Mouse (Mus musculus) embryonic fibroblast, embryonic 13.5 days (primary cell): ENCODE measurements at regions not wholly inside any gene's neighbourhood (a gene's known extent, or its start where the extent isn't known, plus 50 kb on each side); places are given as distances from the start of the nearest gene placed in this dataset.

ENCODE experiments used
- CTCF ChIP-seq: IDR thresholded peaks from 2 replicates; pipeline ENCODE4 v1.5.1; 2011; ENCODE audit warnings: mild to moderate bottlenecking, control low read depth, low read length, moderate library complexity, borderline replicate concordance; ENCODE audit not compliant: insufficient read depth
- POLR2A ChIP-seq: IDR thresholded peaks from 2 replicates; pipeline ENCODE4 v1.6.1; 2011; ENCODE audit warnings: low read depth, mild to moderate bottlenecking, control low read depth, low read length, moderate library complexity

DNA sequence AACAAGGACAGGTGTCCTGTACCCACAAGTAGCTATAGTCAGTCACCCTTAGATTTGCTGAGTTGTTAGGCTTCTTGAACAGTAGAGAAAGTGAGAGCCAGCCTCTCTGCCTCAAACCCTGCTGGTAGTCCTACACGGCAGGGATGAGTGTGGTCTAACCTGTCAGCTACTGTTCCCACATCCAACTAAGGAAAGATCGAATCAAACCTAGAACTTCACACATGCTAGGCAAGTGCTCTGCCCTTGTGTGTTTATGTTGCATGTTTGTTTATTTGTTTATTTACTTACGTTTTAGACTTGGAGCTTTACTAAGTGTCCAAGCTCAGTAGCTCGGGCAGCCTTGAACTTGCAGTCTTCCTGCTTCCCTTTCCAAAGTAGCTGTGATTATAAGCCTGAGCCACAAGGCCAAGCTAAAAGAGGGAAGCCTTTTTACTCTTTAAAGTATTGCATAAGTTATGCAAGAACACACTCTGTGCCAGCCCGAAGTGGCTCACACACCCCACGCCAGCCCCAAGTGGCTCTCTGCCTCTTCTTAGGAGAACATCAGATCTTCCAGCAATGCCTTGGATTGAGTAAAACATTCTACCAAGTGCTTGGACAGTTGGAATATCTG, 146.1 kb upstream of the Zmiz1 start:
- TF ChIP-seq CTCF (no peak), POLR2A (no peak)
